Mouse (Mus musculus): ENCODE measurements around the gene E130208F15Rik.

DNA sequence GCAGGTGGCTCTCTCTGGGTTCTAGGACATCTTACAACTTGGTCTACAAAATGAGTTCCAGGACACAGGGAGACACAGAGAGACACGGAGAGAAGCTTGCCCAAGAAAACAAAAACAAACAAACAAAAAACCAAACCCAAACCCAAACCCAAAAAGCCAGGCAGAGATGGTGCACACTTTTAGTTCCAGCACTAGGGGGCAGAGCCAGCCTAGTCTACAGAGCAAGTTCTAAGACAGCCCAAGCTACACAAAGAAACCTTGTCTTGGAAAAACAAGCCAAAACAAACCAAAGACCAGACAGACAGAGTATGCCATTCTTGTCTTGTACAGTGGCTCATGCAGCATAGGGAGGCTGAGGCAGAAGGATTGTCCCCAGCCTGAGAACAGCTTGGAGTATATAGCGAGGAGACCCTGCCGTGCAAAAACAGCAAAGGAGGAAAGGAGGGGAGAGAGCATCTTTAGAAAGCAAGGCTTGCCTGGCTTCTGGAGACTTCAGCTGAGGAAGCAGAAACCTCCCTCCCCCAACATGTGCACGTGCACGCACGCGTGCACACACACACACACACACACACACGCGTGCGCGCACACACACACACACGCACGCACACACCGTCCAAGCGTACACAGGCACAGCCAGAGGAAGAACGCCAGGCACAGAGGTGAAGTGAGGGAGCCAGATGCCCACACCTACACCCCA lies 15.3 kb upstream of the E130208F15Rik start:
- TF ChIP-seq POLR2A (IDR thresholded peaks at IDR 0.05; ENCODE audit: borderline replicate concordance, insufficient read depth, low read length) (no peak), CTCF (IDR thresholded peaks at IDR 0.05; ENCODE audit: borderline replicate concordance, insufficient read depth, low read depth, low read length) (peak; percentile 48; the same call in 1 of the 2 replicates)
